Mouse (Mus musculus): ENCODE data around the gene Cybrd1.

The Cybrd1 gene

GRCm38 (mm10) chr2:71168461-71169021, 50.8 kb downstream of the Cybrd1 start:
- DNase-seq (ENCODE audit: low read depth, low spot score): no peak

- no peak for DNase-seq (ENCODE audit: low read depth, low spot score)
Measured at GRCm38 (mm10) chr2:71173031-71173430, 55.3 kb downstream of the Cybrd1 start.

- no peak for DNase-seq (ENCODE audit: low read depth, low spot score)
Measured at GRCm38 (mm10) chr2:71176329-71177249, 58.9 kb downstream of the Cybrd1 start.

- no peak for DNase-seq (ENCODE audit: low read depth, low spot score)
Measured at GRCm38 (mm10) chr2:71177250-71177615, 59.5 kb downstream of the Cybrd1 start.

- DNase-seq (ENCODE audit: low read depth, low spot score): no peak
Measured at GRCm38 (mm10) chr2:71177760-71178159, 60.0 kb downstream of the Cybrd1 start.

- DNase-seq (ENCODE audit: low read depth, low spot score): no peak
Measured at GRCm38 (mm10) chr2:71179716-71180115, 62.0 kb downstream of the Cybrd1 start.

- no peak for DNase-seq (ENCODE audit: low read depth, low spot score)
Measured at GRCm38 (mm10) chr2:71180566-71181217, 63.0 kb downstream of the Cybrd1 start.

GRCm38 (mm10) chr2:71187950-71188349, 70.2 kb downstream of the Cybrd1 start:
- no peak for DNase-seq (ENCODE audit: low read depth, low spot score)

- DNase-seq (ENCODE audit: low read depth, low spot score): no peak
Measured at GRCm38 (mm10) chr2:71188861-71189260, 71.1 kb downstream of the Cybrd1 start.

GRCm38 (mm10) chr2:71191391-71192194, 73.9 kb downstream of the Cybrd1 start:
- no peak for DNase-seq (ENCODE audit: low read depth, low spot score)

GRCm38 (mm10) chr2:71192195-71192807, 74.6 kb downstream of the Cybrd1 start:
- no peak for DNase-seq (ENCODE audit: low read depth, low spot score)
